In genomic region chr2:73584645-73585346, GRCm38 (mm10) we compare ENCODE assay signal across 8 mouse cellular contexts. TPM values are rescaled to one million over a fixed set of nuclear protein-coding genes. Genes with fewer than 3 reads are reported as not detected.
A peak's percentile ranks its signal among the peaks of the same experiment; 100 is the strongest.
DNase-seq lines count a peak whose midpoint lies in the region; ATAC-seq lines count a peak whose summit lies in the region.

No protein-coding gene starts in this region.

- no peaks in the 10 kb centered on the region for H3K36me3 ChIP-seq in embryonic facial prominence, embryonic 12.5 days
- H3K36me3 ChIP-seq in heart, embryonic 11.5 days (ENCODE audit: control insufficient read depth, insufficient read depth, low read length): no peaks in the 10 kb centered on the region
- H3K36me3 ChIP-seq in kidney, embryonic 14.5 days (ENCODE audit: control insufficient read depth, insufficient read depth, low read length): no peaks in the 10 kb centered on the region
- no peaks in the 10 kb centered on the region for H3K36me3 ChIP-seq in liver, embryonic 16.5 days (ENCODE audit: control insufficient read depth, insufficient read depth)
- H3K36me3 ChIP-seq in neural tube, embryonic 12.5 days: no peaks in the 10 kb centered on the region

- peak overlapping the region; percentile 33 for H3K9ac ChIP-seq in embryonic facial prominence, embryonic 12.5 days
- peak overlapping the region; percentile 29; the same call in 1 of the 2 replicates for H3K9ac ChIP-seq in heart, embryonic 11.5 days (ENCODE audit: low read depth, low read length)
- H3K9ac ChIP-seq in kidney, embryonic 14.5 days (ENCODE audit: low read depth, low read length): peak overlapping the region; percentile 46; the same call in 1 of the 2 replicates
- H3K9ac ChIP-seq in liver, embryonic 16.5 days (ENCODE audit: low read depth, low read length): no peak overlapping the region
- peak overlapping the region; percentile 29; the same call in 1 of the 2 replicates for H3K9ac ChIP-seq in neural tube, embryonic 12.5 days

- H3K27me3 ChIP-seq in embryonic facial prominence, embryonic 12.5 days: 0 out of 2 replicates have a peak, but pooled peaks cover 3% of the 10 kb centered on the region
- no peaks in the 10 kb centered on the region for H3K27me3 ChIP-seq in heart, embryonic 11.5 days (ENCODE audit: control insufficient read depth, insufficient read depth, low read length)
- no peaks in the 10 kb centered on the region for H3K27me3 ChIP-seq in kidney, embryonic 14.5 days (ENCODE audit: control insufficient read depth, insufficient read depth, low read length)
- no peaks in the 10 kb centered on the region for H3K27me3 ChIP-seq in liver, embryonic 16.5 days (ENCODE audit: control insufficient read depth, insufficient read depth, low read depth, low read length)
- no peaks in the 10 kb centered on the region for H3K27me3 ChIP-seq in neural tube, embryonic 12.5 days (replicated peaks)

- peak overlapping the region; percentile 30; the same call in 1 of the 2 replicates for H3K27ac ChIP-seq in embryonic facial prominence, embryonic 12.5 days
- no peak overlapping the region for H3K27ac ChIP-seq in heart, embryonic 11.5 days (ENCODE audit: low read depth, low read length)
- peak overlapping the region; percentile 14; the same call in 1 of the 2 replicates for H3K27ac ChIP-seq in kidney, embryonic 14.5 days (ENCODE audit: low read depth, low read length)
- no peak overlapping the region for H3K27ac ChIP-seq in liver, embryonic 16.5 days (ENCODE audit: low read length)
- H3K27ac ChIP-seq in neural tube, embryonic 12.5 days: no peak overlapping the region

- WGBS in embryonic facial prominence, embryonic 12.5 days: 2% methylated on average over 17 of the region's 18 CpGs
- 2% methylated on average over 16 of the region's 18 CpGs for WGBS in heart, embryonic 11.5 days (ENCODE audit: insufficient replicate concordance)
- WGBS in kidney, embryonic 14.5 days: 3% methylated on average over 15 of the region's 18 CpGs
- WGBS in liver, embryonic 16.5 days (ENCODE audit: insufficient replicate concordance): 3% methylated on average over 15 of the region's 18 CpGs
- WGBS in neural tube, embryonic 12.5 days: 4% methylated on average over 17 of the region's 18 CpGs

- ATAC-seq in embryonic facial prominence, embryonic 12.5 days (ENCODE audit: insufficient number of reproducible peaks, insufficient read depth, low FRiP score, low TSS enrichment): peak; percentile 59; the same call in 1 of the 2 replicates
- ATAC-seq in heart, embryonic 11.5 days (replicated peaks; ENCODE audit: insufficient number of reproducible peaks, low FRiP score, low TSS enrichment): peak; percentile 46; the same call in 1 of the 2 replicates
- ATAC-seq in kidney, embryonic 14.5 days (ENCODE audit: low FRiP score, low TSS enrichment): peak; percentile 82
- no peak for ATAC-seq in liver, embryonic 16.5 days (ENCODE audit: low read depth)
- ATAC-seq in neural tube, embryonic 12.5 days (ENCODE audit: low FRiP score, low read depth): peak; percentile 71; the same call in 1 of the 2 replicates

- H3K4me2 ChIP-seq in embryonic facial prominence, embryonic 12.5 days (replicated peaks): peak overlapping the region; percentile 57
- H3K4me2 ChIP-seq in heart, embryonic 11.5 days: peak overlapping the region; percentile 66
- H3K4me2 ChIP-seq in kidney, embryonic 14.5 days (replicated peaks; ENCODE audit: low read depth, low read length): peak overlapping the region; percentile 71
- peak overlapping the region; percentile 71 for H3K4me2 ChIP-seq in liver, embryonic 16.5 days (ENCODE audit: low read depth, low read length)
- H3K4me2 ChIP-seq in neural tube, embryonic 12.5 days (replicated peaks): peak overlapping the region; percentile 63

- no peaks in the 10 kb centered on the region for H3K9me3 ChIP-seq in embryonic facial prominence, embryonic 12.5 days
- H3K9me3 ChIP-seq in heart, embryonic 11.5 days (replicated peaks; ENCODE audit: control insufficient read depth, low read length): no peaks in the 10 kb centered on the region
- H3K9me3 ChIP-seq in kidney, embryonic 14.5 days (ENCODE audit: control insufficient read depth, low read length): no peaks in the 10 kb centered on the region
- H3K9me3 ChIP-seq in liver, embryonic 16.5 days (replicated peaks; ENCODE audit: control insufficient read depth, low read length): no peaks in the 10 kb centered on the region
- H3K9me3 ChIP-seq in neural tube, embryonic 12.5 days: no peaks in the 10 kb centered on the region

- H3K4me3 ChIP-seq in embryonic facial prominence, embryonic 12.5 days: peak overlapping the region; percentile 34
- H3K4me3 ChIP-seq in heart, embryonic 11.5 days (ENCODE audit: low read depth, low read length): peak overlapping the region; percentile 38
- H3K4me3 ChIP-seq in kidney, embryonic 14.5 days (ENCODE audit: low read length): peak overlapping the region; percentile 42
- H3K4me3 ChIP-seq in liver, embryonic 16.5 days (ENCODE audit: low read depth, low read length): peak overlapping the region; percentile 51
- peak overlapping the region; percentile 35 for H3K4me3 ChIP-seq in neural tube, embryonic 12.5 days

- peak; percentile 52 to 56 for DNase-seq in B cell, adult 2 months
- DNase-seq in adrenal gland, postnatal 14 days: peak; percentile 91
- DNase-seq in thymus, postnatal 10 days (ENCODE audit: low spot score in 2 of 2): peak; percentile 16 to 45

- peaks cover 10% of the 10 kb centered on the region; the same call in 1 of the 2 replicates for H3K4me1 ChIP-seq in embryonic facial prominence, embryonic 12.5 days
- peaks cover 24% of the 10 kb centered on the region for H3K4me1 ChIP-seq in heart, embryonic 11.5 days (ENCODE audit: control insufficient read depth, insufficient read depth, low read length)
- H3K4me1 ChIP-seq in kidney, embryonic 14.5 days (ENCODE audit: control insufficient read depth, insufficient read depth, low read length): no peaks in the 10 kb centered on the region
- no peaks in the 10 kb centered on the region for H3K4me1 ChIP-seq in liver, embryonic 16.5 days (ENCODE audit: control insufficient read depth, low read depth, low read length)
- peaks cover 8% of the 10 kb centered on the region for H3K4me1 ChIP-seq in neural tube, embryonic 12.5 days

RNA-seq across cellular contexts. Expression of gene Chrna1, which starts 4.7 kb away (rescaled TPM):
- not detected in 2 replicates for total RNA-seq in adrenal gland, postnatal 14 days (2021)
- polyA plus RNA-seq in embryonic facial prominence, embryonic 12.5 days (2016; fragmentation: Nextera tagmentation; extraction: Ambion mirVana): 4.0 and 5.4 TPM in 2 replicates
- 0.15 and 0.33 TPM in 2 replicates for polyA plus RNA-seq in heart, embryonic 11.5 days (2014; fragmentation: Nextera tagmentation; extraction: Ambion mirVana)
- 0.35 and 0.86 TPM in 2 replicates for polyA plus RNA-seq in kidney, embryonic 14.5 days (2014; fragmentation: Nextera tagmentation; extraction: Ambion mirVana)
- polyA plus RNA-seq in liver, embryonic 16.5 days (2015; fragmentation: Nextera tagmentation; extraction: Ambion mirVana): 0.20 and 0.26 TPM in 2 replicates
- polyA plus RNA-seq in neural tube, embryonic 12.5 days (2016; fragmentation: Nextera tagmentation; extraction: Ambion mirVana): 1.2 and 1.7 TPM in 2 replicates

RNA-seq across cellular contexts. Expression of gene Wipf1, which starts 55.3 kb away (rescaled TPM):
- 21.6 and 29.3 TPM in 2 replicates for total RNA-seq in adrenal gland, postnatal 14 days (2021)
- 14.1 and 14.5 TPM in 2 replicates for polyA plus RNA-seq in embryonic facial prominence, embryonic 12.5 days (2016; fragmentation: Nextera tagmentation; extraction: Ambion mirVana)
- 6.3 and 7.8 TPM in 2 replicates for polyA plus RNA-seq in heart, embryonic 11.5 days (2014; fragmentation: Nextera tagmentation; extraction: Ambion mirVana)
- 8.3 and 12.9 TPM in 2 replicates for polyA plus RNA-seq in kidney, embryonic 14.5 days (2014; fragmentation: Nextera tagmentation; extraction: Ambion mirVana)
- polyA plus RNA-seq in liver, embryonic 16.5 days (2015; fragmentation: Nextera tagmentation; extraction: Ambion mirVana): 3.2 and 4.1 TPM in 2 replicates
- polyA plus RNA-seq in neural tube, embryonic 12.5 days (2016; fragmentation: Nextera tagmentation; extraction: Ambion mirVana): 5.0 and 5.8 TPM in 2 replicates

Comparison
In these comparisons a context has a peak if more than half of its experiments do, and no peak if none do; other contexts are left out.
1. DNase-seq: peak in every context shown above with its lines; median percentile 91 in adrenal gland, postnatal 14 days; 54 in B cell, adult 2 months; 30 in thymus, postnatal 10 days.
2. H3K27ac ChIP-seq: peak in embryonic facial prominence, embryonic 12.5 days (single experiment) and kidney, embryonic 14.5 days (single experiment); none in heart, embryonic 11.5 days (single experiment), liver, embryonic 16.5 days (single experiment) and neural tube, embryonic 12.5 days (single experiment).
3. Peak in every context shown above with its lines, with median percentiles within 50 percentile points of each other: H3K4me2 ChIP-seq and H3K4me3 ChIP-seq.